Mouse (Mus musculus): ENCODE measurements around the gene 1700056E22Rik. TPM values are rescaled to one million over a fixed set of nuclear protein-coding genes. Genes with fewer than 3 reads are reported as not detected.

Gene 1700056E22Rik
- polyA plus RNA-seq, 1 experiment from 2014 or later, result 2.4 TPM

- no peaks in the 10 kb centered on the region for H3K9me3 ChIP-seq (replicated peaks)
- 0 out of 2 replicates have a peak, but pooled peaks cover under 1% of the 10 kb centered on the region for H3K4me1 ChIP-seq
- H3K36me3 ChIP-seq, result no peaks in the 10 kb centered on the region
- no peak overlapping the region for H3K27ac ChIP-seq
- no peak overlapping the region for H3K4me3 ChIP-seq (replicated peaks)
- H3K4me2 ChIP-seq, result no peak overlapping the region
- no peak overlapping the region for H3K9ac ChIP-seq
- ATAC-seq (replicated peaks; ENCODE audit: low FRiP score), result no peak
- no peaks in the 10 kb centered on the region for H3K27me3 ChIP-seq
- WGBS, result 86% methylated on average over 3 of the region's 3 CpGs
These were observed 20.0 kb downstream of the 1700056E22Rik start for GRCm38 (mm10) chr1:184014091-184014490.

DNA sequence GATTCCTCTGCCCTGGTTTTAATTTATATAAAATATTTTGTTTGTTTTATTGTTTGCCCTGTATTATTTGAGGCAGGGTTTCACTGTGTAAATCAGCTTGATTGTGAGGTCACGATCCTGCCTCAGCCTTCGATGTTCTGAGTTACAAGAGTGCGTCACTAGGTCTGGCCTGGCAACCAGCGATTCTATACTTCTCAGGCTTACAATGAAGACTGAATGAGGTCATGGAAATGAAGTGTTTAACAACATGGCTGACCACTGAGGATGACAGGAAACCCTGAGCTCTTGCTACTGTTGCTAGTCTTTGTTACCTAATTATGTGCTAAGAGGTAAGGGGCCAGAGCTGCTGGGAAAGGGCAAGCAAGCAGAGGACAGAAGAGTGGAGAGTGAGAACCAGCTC, 21.0 kb downstream of the 1700056E22Rik start, which contains the start of gene Dusp10:
Gene Dusp10, plus strand, starts transcription at position 197 of the 400 bp plus-strand sequence.
- Histone ChIP-seq H3K9me3 (replicated peaks) (no peaks in the 10 kb centered on the region), H3K27ac (no peak within 1 kb of the TSS), H3K4me3 (replicated peaks) (no peak within 1 kb of the TSS), H3K36me3 (no peaks in the 10 kb centered on the region), H3K27me3 (no peaks in the 10 kb centered on the region), H3K4me2 (no peak within 1 kb of the TSS), H3K4me1 (no peaks in the 10 kb centered on the region), H3K9ac (no peak within 1 kb of the TSS)
- 86% methylated on average over 4 of the region's 4 CpGs for WGBS
- no peak for ATAC-seq (replicated peaks; ENCODE audit: low FRiP score)

DNA sequence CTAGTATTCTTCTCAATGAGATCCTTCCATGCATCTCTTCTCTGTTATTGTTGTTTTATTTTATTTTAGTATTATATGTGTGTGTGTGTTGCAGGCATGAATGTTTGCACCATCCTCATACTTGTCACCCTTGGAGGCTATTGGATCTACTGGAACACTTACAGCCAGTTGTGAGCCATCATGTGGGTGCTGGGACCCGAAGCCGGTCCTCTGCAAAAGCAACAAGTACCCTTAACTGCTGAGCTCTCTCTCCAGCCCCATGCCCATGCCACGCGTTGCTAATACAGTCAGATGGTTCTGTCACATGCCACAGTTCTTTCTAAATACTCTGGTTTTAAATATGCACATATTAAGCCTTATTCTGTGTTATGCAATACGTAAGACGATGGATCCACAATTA, 22.8 kb downstream of the 1700056E22Rik start:
- Histone ChIP-seq H3K36me3 (no peaks in the 10 kb centered on the region), H3K9me3 (replicated peaks) (no peaks in the 10 kb centered on the region), H3K4me2 (no peak overlapping the region), H3K4me3 (replicated peaks) (no peak overlapping the region), H3K4me1 (no peaks in the 10 kb centered on the region), H3K27ac (no peak overlapping the region), H3K9ac (no peak overlapping the region), H3K27me3 (no peaks in the 10 kb centered on the region)
- ATAC-seq (replicated peaks; ENCODE audit: low FRiP score), result no peak
- WGBS, result 97% methylated on average over 6 of the region's 6 CpGs

- H3K4me2 ChIP-seq, result no peak overlapping the region
- no peak overlapping the region for H3K27ac ChIP-seq
- H3K4me3 ChIP-seq (replicated peaks), result no peak overlapping the region
- ATAC-seq (replicated peaks; ENCODE audit: low FRiP score), result no peak
- no peaks in the 10 kb centered on the region for H3K9me3 ChIP-seq (replicated peaks)
- H3K4me1 ChIP-seq, result no peaks in the 10 kb centered on the region
- H3K36me3 ChIP-seq, result no peaks in the 10 kb centered on the region
- H3K27me3 ChIP-seq, result no peaks in the 10 kb centered on the region
- H3K9ac ChIP-seq, result no peak overlapping the region
These were observed 28.0 kb downstream of the 1700056E22Rik start for GRCm38 (mm10) chr1:184006086-184006485.

- 67% methylated on average over 6 of the region's 6 CpGs for WGBS
- H3K27ac ChIP-seq, result no peak overlapping the region
- no peak for ATAC-seq (replicated peaks; ENCODE audit: low FRiP score)
These were observed 28.6 kb downstream of the 1700056E22Rik start for GRCm38 (mm10) chr1:184005315-184006058.

DNA sequence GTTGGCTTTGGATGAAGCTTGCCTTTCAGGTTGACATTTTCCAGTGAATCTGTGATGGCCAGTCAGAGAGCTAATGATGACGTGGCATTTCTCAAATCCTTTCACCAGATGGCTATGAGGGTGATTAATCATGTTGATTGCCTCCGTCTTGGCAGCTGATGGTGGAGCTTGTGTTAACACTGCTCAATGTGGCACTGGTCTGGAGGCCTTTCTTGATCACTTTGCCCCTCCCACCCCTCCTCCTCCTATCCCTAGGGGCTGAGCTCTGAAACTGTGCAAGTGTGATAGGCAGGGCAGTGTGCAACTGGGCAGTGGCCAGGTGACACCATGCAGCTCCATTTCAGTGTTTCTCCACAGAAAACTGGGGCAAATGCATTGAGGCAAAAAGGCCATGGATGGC, 29.8 kb downstream of the 1700056E22Rik start:
- Histone ChIP-seq H3K36me3 (no peaks in the 10 kb centered on the region), H3K4me3 (replicated peaks) (no peak overlapping the region), H3K4me1 (no peaks in the 10 kb centered on the region), H3K27ac (no peak overlapping the region), H3K4me2 (no peak overlapping the region), H3K9ac (no peak overlapping the region), H3K27me3 (no peaks in the 10 kb centered on the region), H3K9me3 (replicated peaks) (no peaks in the 10 kb centered on the region)
- WGBS, result 54% methylated on average over 2 of the region's 2 CpGs
- no peak for ATAC-seq (replicated peaks; ENCODE audit: low FRiP score)

More at GRCm38 (mm10) chr1:184005315-184006058, 28.6 kb downstream of the 1700056E22Rik start:
- Histone ChIP-seq H3K36me3 (no peaks in the 10 kb centered on the region), H3K4me2 (no peak overlapping the region), H3K4me1 (no peaks in the 10 kb centered on the region), H3K27me3 (no peaks in the 10 kb centered on the region), H3K9ac (no peak overlapping the region), H3K4me3 (replicated peaks) (no peak overlapping the region), H3K9me3 (replicated peaks) (no peaks in the 10 kb centered on the region)

DNA sequence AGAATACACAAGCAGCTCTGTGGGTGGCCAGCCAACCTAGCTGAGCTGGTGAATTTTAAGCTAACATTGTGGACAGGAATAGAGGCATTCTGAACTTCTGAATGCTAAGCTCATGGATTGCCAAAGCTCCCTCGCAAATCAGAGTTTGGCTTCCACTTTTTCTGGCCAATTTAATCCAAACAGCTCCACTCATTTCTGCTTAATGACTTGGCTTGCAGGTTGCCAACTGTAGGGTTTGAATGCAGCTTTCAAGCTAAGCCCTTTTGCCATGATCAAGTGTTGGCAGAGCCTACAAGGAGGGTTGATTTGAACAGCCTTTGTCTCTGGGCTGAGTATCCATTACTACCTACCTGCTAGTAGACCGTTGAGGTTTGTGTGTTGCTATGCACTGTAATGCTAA, 31.6 kb downstream of the 1700056E22Rik start:
- no peaks in the 10 kb centered on the region for H3K27me3 ChIP-seq
- ATAC-seq (replicated peaks; ENCODE audit: low FRiP score), result no peak
- H3K36me3 ChIP-seq, result no peaks in the 10 kb centered on the region
- 91% methylated on average over 2 of the region's 2 CpGs for WGBS
- no peaks in the 10 kb centered on the region for H3K9me3 ChIP-seq (replicated peaks)
- no peak overlapping the region for H3K4me3 ChIP-seq (replicated peaks)
- H3K27ac ChIP-seq, result no peak overlapping the region
- H3K4me2 ChIP-seq, result no peak overlapping the region
- H3K9ac ChIP-seq, result no peak overlapping the region
- H3K4me1 ChIP-seq, result no peaks in the 10 kb centered on the region

DNA sequence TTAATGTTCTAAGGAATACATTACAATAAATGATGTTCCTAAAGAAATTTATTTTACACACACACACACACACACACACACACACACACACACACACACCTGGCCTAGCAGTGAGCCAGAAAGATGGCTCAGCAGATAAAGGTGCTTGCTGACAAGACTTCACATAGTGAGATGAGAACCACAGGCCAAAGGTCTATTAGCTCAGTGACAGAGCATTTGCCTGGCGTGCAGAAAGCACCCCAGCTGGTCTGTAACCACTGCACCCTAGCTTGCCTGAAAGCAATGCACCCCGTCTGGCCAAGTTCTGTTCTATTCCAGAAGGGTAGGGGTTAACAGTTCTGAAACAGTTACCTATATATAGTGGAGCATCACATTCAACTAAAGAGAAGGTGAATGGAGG, 36.9 kb downstream of the 1700056E22Rik start:
- H3K36me3 ChIP-seq, result no peaks in the 10 kb centered on the region
- 58% methylated on average over 2 of the region's 2 CpGs for WGBS
- no peak for ATAC-seq (replicated peaks; ENCODE audit: low FRiP score)
- H3K9me3 ChIP-seq (replicated peaks), result no peaks in the 10 kb centered on the region
- H3K27me3 ChIP-seq, result no peaks in the 10 kb centered on the region
- no peak overlapping the region for H3K27ac ChIP-seq
- H3K9ac ChIP-seq, result no peak overlapping the region
- no peak overlapping the region for H3K4me2 ChIP-seq
- no peak overlapping the region for H3K4me3 ChIP-seq (replicated peaks)
- no peaks in the 10 kb centered on the region for H3K4me1 ChIP-seq

- H3K9me3 ChIP-seq (replicated peaks), result no peaks in the 10 kb centered on the region
- no peak for ATAC-seq (replicated peaks; ENCODE audit: low FRiP score)
- H3K4me2 ChIP-seq, result no peak overlapping the region
- WGBS, result 87% methylated on average over 2 of the region's 2 CpGs
- H3K27ac ChIP-seq, result no peak overlapping the region
- no peaks in the 10 kb centered on the region for H3K27me3 ChIP-seq
- H3K36me3 ChIP-seq, result no peaks in the 10 kb centered on the region
- no peaks in the 10 kb centered on the region for H3K4me1 ChIP-seq
- no peak overlapping the region for H3K9ac ChIP-seq
- no peak overlapping the region for H3K4me3 ChIP-seq (replicated peaks)
These were observed 42.2 kb downstream of the 1700056E22Rik start for GRCm38 (mm10) chr1:183991921-183992320.

- no peak for ATAC-seq (replicated peaks; ENCODE audit: low FRiP score)
- H3K27me3 ChIP-seq, result no peaks in the 10 kb centered on the region
- no peaks in the 10 kb centered on the region for H3K9me3 ChIP-seq (replicated peaks)
- H3K4me2 ChIP-seq, result no peak overlapping the region
- H3K4me3 ChIP-seq (replicated peaks), result no peak overlapping the region
- H3K36me3 ChIP-seq, result no peaks in the 10 kb centered on the region
- H3K4me1 ChIP-seq, result no peaks in the 10 kb centered on the region
- H3K27ac ChIP-seq, result no peak overlapping the region
- 86% methylated on average over 7 of the region's 7 CpGs for WGBS
- no peak overlapping the region for H3K9ac ChIP-seq
These were observed 46.3 kb downstream of the 1700056E22Rik start for GRCm38 (mm10) chr1:183987711-183988245.
